Mouse (Mus musculus): ENCODE results near the gene Olfr362. TPM values are rescaled to one million over a fixed set of nuclear protein-coding genes. Genes with fewer than 3 reads are reported as not detected.
"Not testable (repeated sequence)": the region's sequence is repeated elsewhere in the genome, so short reads cannot be mapped to it uniquely, and the experiment has no call there.

The Olfr362 gene
- not detected for total RNA-seq (2022)

GRCm38 (mm10) chr2:37117810-37118209 is at the start of gene Olfr362:
Gene Olfr362, minus strand, starts transcription at chr2:37117910.
- DNase-seq (ENCODE audit: low spot score in 2 of 2) = no peak

DNA sequence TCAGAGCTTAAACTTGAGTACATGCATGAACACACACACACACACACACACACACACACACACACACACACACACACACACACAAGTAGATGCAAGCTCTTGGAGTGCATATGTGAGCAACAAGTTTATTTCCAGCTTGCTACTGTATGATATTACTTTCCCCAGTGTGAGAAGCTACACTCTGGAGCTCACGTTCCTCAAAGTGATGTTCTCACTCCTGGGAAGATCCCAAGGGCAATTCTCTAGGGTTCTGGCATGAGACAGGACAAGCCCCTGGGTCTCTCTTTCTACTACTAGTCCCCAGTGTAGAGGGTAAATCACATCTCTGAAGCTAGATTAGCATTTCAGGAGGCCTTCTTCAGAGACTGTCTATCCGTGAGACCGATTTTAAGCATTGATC is 21.3 kb upstream of the Olfr362 start, which contains the start of gene Olfr364-ps1:
TSS of gene Olfr364-ps1 (plus strand) at position 301 of the 400 bp plus-strand sequence.
- DNase-seq (ENCODE audit: low spot score in 2 of 2) = no peak

GRCm38 (mm10) chr2:37089190-37089589 is 28.5 kb downstream of the Olfr362 start, which contains the start of gene Olfr361:
Gene Olfr361, minus strand, starts transcription at chr2:37089290.
- not testable (repeated sequence) for DNase-seq (ENCODE audit: low spot score in 2 of 2)

GRCm38 (mm10) chr2:37065446-37065845 is 52.3 kb downstream of the Olfr362 start, which contains the start of gene Olfr360:
Gene Olfr360, plus strand, starts transcription at chr2:37065746.
- no peak for DNase-seq (ENCODE audit: low spot score in 2 of 2)

Other genes starting within 250 kb of the Olfr362 start
- not detected for gene Olfr352, start 249.4 kb downstream of the Olfr362 start, total RNA-seq (2022)
- not detected for gene Olfr353, start 225.0 kb downstream of the Olfr362 start, total RNA-seq (2022)
- gene Olfr354, start 212.2 kb downstream of the Olfr362 start, total RNA-seq (2022) = not detected
- not detected for gene Olfr355, start 189.0 kb downstream of the Olfr362 start, total RNA-seq (2022)
- gene Olfr356, start 180.8 kb downstream of the Olfr362 start, total RNA-seq (2022) = not detected
- gene Olfr357, start 124.1 kb downstream of the Olfr362 start, total RNA-seq (2022) = not detected
- gene Olfr358, start 108.6 kb downstream of the Olfr362 start, total RNA-seq (2022) = not detected
- not detected for gene Olfr360, start 52.2 kb downstream of the Olfr362 start, total RNA-seq (2022)
- not detected for gene Olfr361, start 28.6 kb downstream of the Olfr362 start, total RNA-seq (2022)
- not detected for gene Olfr364-ps1, start 21.4 kb upstream of the Olfr362 start, total RNA-seq (2022)
- gene Olfr365, start 70.3 kb upstream of the Olfr362 start, total RNA-seq (2022) = under 1 TPM in 2 of 4 experiments, not detected in 2; 0.07 to 0.10 TPM
- not detected for gene Olfr366, start 93.7 kb upstream of the Olfr362 start, total RNA-seq (2022)
- not detected for gene Olfr368, start 208.6 kb upstream of the Olfr362 start, total RNA-seq (2022)
- 10 to 100 TPM; 22.9 to 29.7 (median 25.0) TPM for gene Pdcl, start 241.4 kb upstream of the Olfr362 start, total RNA-seq (2022)

All from layer of hippocampus, adult 8-10 months (tissue).